Mouse (Mus musculus): ENCODE results near the gene Nkain2. TPM values are rescaled to one million over a fixed set of nuclear protein-coding genes. Genes with fewer than 3 reads are reported as not detected.

Nkain2 gene
- total and polyA plus RNA-seq, 3 experiments = 0.16 TPM; not detected in 2

- H3K36me3 ChIP-seq (replicated peaks) = no peaks in the 10 kb centered on the region
- DNase-seq (ENCODE audit: low spot score) (no peak), ATAC-seq (ENCODE audit: extremely low read depth, insufficient number of reproducible peaks, low FRiP score, poor library complexity, severe bottlenecking) (no peak)
- no peaks in the 10 kb centered on the region for H3K27me3 ChIP-seq (ENCODE audit: insufficient read depth, low read length)
- H3K4me3 ChIP-seq (ENCODE audit: low read depth, low read length) = no peak overlapping the region
- H3K4me1 ChIP-seq (ENCODE audit: insufficient read depth, low read depth, low read length) = no peaks in the 10 kb centered on the region
- H3K9me3 ChIP-seq (replicated peaks) = no peaks in the 10 kb centered on the region
- TF ChIP-seq POLR2AphosphoS5 (IDR thresholded peaks at IDR 0.05; ENCODE audit: insufficient replicate concordance, low read depth, low read length) (no peak), CTCF (IDR thresholded peaks at IDR 0.05; ENCODE audit: low read depth, low read length) (no peak)
Measured at GRCm38 (mm10) chr10:32400961-32401360, 489.3 kb downstream of the Nkain2 start.

GRCm38 (mm10) chr10:32393859-32394521 lies 496.3 kb downstream of the Nkain2 start:
- no peak for TF ChIP-seq TAL1 (conservative IDR thresholded peaks at IDR 0.05; ENCODE audit: low read depth, low read length)
- TF ChIP-seq POLR2AphosphoS5 (IDR thresholded peaks at IDR 0.05; ENCODE audit: insufficient replicate concordance, low read depth, low read length) = no peak
- TF ChIP-seq GATA1 (IDR thresholded peaks at IDR 0.05; ENCODE audit: borderline replicate concordance, low read length) = no peak
- no peak for TF ChIP-seq GATA2 (IDR thresholded peaks at IDR 0.05; ENCODE audit: borderline replicate concordance, low read depth, low read length)
- no peak for TF ChIP-seq CTCF (IDR thresholded peaks at IDR 0.05; ENCODE audit: low read depth, low read length)
- no peak overlapping the region for H3K4me3 ChIP-seq (ENCODE audit: low read depth, low read length)
- H3K27me3 ChIP-seq (ENCODE audit: insufficient read depth, low read length) = no peaks in the 10 kb centered on the region
- ATAC-seq (ENCODE audit: extremely low read depth, insufficient number of reproducible peaks, low FRiP score, poor library complexity, severe bottlenecking) (no peak), DNase-seq (ENCODE audit: low spot score) (no peak)
- H3K4me1 ChIP-seq (ENCODE audit: insufficient read depth, low read depth, low read length) = no peaks in the 10 kb centered on the region
- H3K9me3 ChIP-seq (replicated peaks) = no peaks in the 10 kb centered on the region
- no peaks in the 10 kb centered on the region for H3K36me3 ChIP-seq (replicated peaks)

- DNase-seq (ENCODE audit: low spot score) = no peak
- Histone ChIP-seq H3K36me3 (replicated peaks) (no peaks in the 10 kb centered on the region), H3K4me3 (ENCODE audit: low read depth, low read length) (no peak overlapping the region), H3K27me3 (ENCODE audit: insufficient read depth, low read length) (no peaks in the 10 kb centered on the region), H3K4me1 (ENCODE audit: insufficient read depth, low read depth, low read length) (no peaks in the 10 kb centered on the region), H3K9me3 (replicated peaks) (no peaks in the 10 kb centered on the region)
- ATAC-seq (ENCODE audit: extremely low read depth, insufficient number of reproducible peaks, low FRiP score, poor library complexity, severe bottlenecking) = no peak
- no peak for TF ChIP-seq GATA2 (IDR thresholded peaks at IDR 0.05; ENCODE audit: borderline replicate concordance, low read depth, low read length)
- TF ChIP-seq TAL1 (conservative IDR thresholded peaks at IDR 0.05; ENCODE audit: low read depth, low read length) = no peak
- no peak for TF ChIP-seq GATA1 (IDR thresholded peaks at IDR 0.05; ENCODE audit: borderline replicate concordance, low read length)
- TF ChIP-seq POLR2AphosphoS5 (IDR thresholded peaks at IDR 0.05; ENCODE audit: insufficient replicate concordance, low read depth, low read length) = no peak
- no peak for TF ChIP-seq CTCF (IDR thresholded peaks at IDR 0.05; ENCODE audit: low read depth, low read length)
Measured at GRCm38 (mm10) chr10:32393326-32393725, 496.9 kb downstream of the Nkain2 start.

GRCm38 (mm10) chr10:32312754-32313153 lies 577.5 kb downstream of the Nkain2 start:
- no peak for DNase-seq (ENCODE audit: low spot score)
- Histone ChIP-seq H3K4me3 (ENCODE audit: low read depth, low read length) (no peak overlapping the region), H3K27me3 (ENCODE audit: insufficient read depth, low read length) (no peaks in the 10 kb centered on the region), H3K9me3 (replicated peaks) (peaks cover 4% of the 10 kb centered on the region; the same call in 1 of the 2 replicates), H3K4me1 (ENCODE audit: insufficient read depth, low read depth, low read length) (no peaks in the 10 kb centered on the region), H3K36me3 (replicated peaks) (no peaks in the 10 kb centered on the region)
- ATAC-seq (ENCODE audit: extremely low read depth, insufficient number of reproducible peaks, low FRiP score, poor library complexity, severe bottlenecking) = no peak
- TF ChIP-seq CTCF (IDR thresholded peaks at IDR 0.05; ENCODE audit: low read depth, low read length) = no peak
- TF ChIP-seq POLR2AphosphoS5 (IDR thresholded peaks at IDR 0.05; ENCODE audit: insufficient replicate concordance, low read depth, low read length) = no peak
- TF ChIP-seq GATA2 (IDR thresholded peaks at IDR 0.05; ENCODE audit: borderline replicate concordance, low read depth, low read length) = no peak
- TF ChIP-seq TAL1 (conservative IDR thresholded peaks at IDR 0.05; ENCODE audit: low read depth, low read length) = no peak
- no peak for TF ChIP-seq GATA1 (IDR thresholded peaks at IDR 0.05; ENCODE audit: borderline replicate concordance, low read length)

GRCm38 (mm10) chr10:32301024-32301597 lies 589.2 kb downstream of the Nkain2 start:
- TF ChIP-seq TAL1 (conservative IDR thresholded peaks at IDR 0.05; ENCODE audit: low read depth, low read length) (no peak), POLR2AphosphoS5 (IDR thresholded peaks at IDR 0.05; ENCODE audit: insufficient replicate concordance, low read depth, low read length) (no peak), CTCF (IDR thresholded peaks at IDR 0.05; ENCODE audit: low read depth, low read length) (no peak), GATA2 (IDR thresholded peaks at IDR 0.05; ENCODE audit: borderline replicate concordance, low read depth, low read length) (no peak)
- no peak for DNase-seq (ENCODE audit: low spot score)
- Histone ChIP-seq H3K36me3 (replicated peaks) (no peaks in the 10 kb centered on the region), H3K27me3 (ENCODE audit: insufficient read depth, low read length) (no peaks in the 10 kb centered on the region), H3K4me3 (ENCODE audit: low read depth, low read length) (no peak overlapping the region), H3K9me3 (replicated peaks) (no peaks in the 10 kb centered on the region), H3K4me1 (ENCODE audit: insufficient read depth, low read depth, low read length) (no peaks in the 10 kb centered on the region)
- ATAC-seq (ENCODE audit: extremely low read depth, insufficient number of reproducible peaks, low FRiP score, poor library complexity, severe bottlenecking) = no peak

- TF ChIP-seq GATA1 (IDR thresholded peaks at IDR 0.05; ENCODE audit: borderline replicate concordance, low read length) (no peak), CTCF (IDR thresholded peaks at IDR 0.05; ENCODE audit: low read depth, low read length) (no peak), POLR2AphosphoS5 (IDR thresholded peaks at IDR 0.05; ENCODE audit: insufficient replicate concordance, low read depth, low read length) (no peak), GATA2 (IDR thresholded peaks at IDR 0.05; ENCODE audit: borderline replicate concordance, low read depth, low read length) (no peak), TAL1 (conservative IDR thresholded peaks at IDR 0.05; ENCODE audit: low read depth, low read length) (no peak)
- DNase-seq (ENCODE audit: low spot score) (no peak), ATAC-seq (ENCODE audit: extremely low read depth, insufficient number of reproducible peaks, low FRiP score, poor library complexity, severe bottlenecking) (no peak)
- Histone ChIP-seq H3K36me3 (replicated peaks) (no peaks in the 10 kb centered on the region), H3K4me1 (ENCODE audit: insufficient read depth, low read depth, low read length) (no peaks in the 10 kb centered on the region), H3K4me3 (ENCODE audit: low read depth, low read length) (no peak overlapping the region), H3K9me3 (replicated peaks) (no peaks in the 10 kb centered on the region), H3K27me3 (ENCODE audit: insufficient read depth, low read length) (no peaks in the 10 kb centered on the region)
Measured at GRCm38 (mm10) chr10:32290487-32290886, 599.8 kb downstream of the Nkain2 start.

Measured in G1E (cell line).